Mouse (Mus musculus) C2C12 (cell line): ENCODE measurements around the gene Fam166a. TPM values are rescaled to one million over a fixed set of nuclear protein-coding genes. Genes with fewer than 3 reads are reported as not detected.

Experiments used
- H3K27me3 ChIP-seq: one replicate; pipeline ENCODE4 v1.6.1; 2011; ENCODE audit not compliant: control insufficient read depth, insufficient read depth, insufficient read length
- H3K36me3 ChIP-seq: one replicate; pipeline ENCODE4 v1.6.1; 2011; ENCODE audit not compliant: control insufficient read depth, insufficient read depth
- H3K4me3 ChIP-seq: one replicate; pipeline ENCODE4 v1.5.1; 2011; ENCODE audit warnings: mild to moderate bottlenecking, control low read depth; ENCODE audit not compliant: poor library complexity, insufficient read depth, severe bottlenecking
- H3K79me2 ChIP-seq: one replicate; pipeline ENCODE4 v1.6.1; 2011; ENCODE audit not compliant: control insufficient read depth, insufficient read depth
- H3K79me3 ChIP-seq: one replicate; pipeline ENCODE4 v1.6.1; 2011; ENCODE audit warnings: low read depth, control low read depth
- H3ac ChIP-seq: one replicate; pipeline ENCODE3; 2011; ENCODE audit warnings: low read depth; ENCODE audit not compliant: control insufficient read depth, insufficient read length
- CEBPB ChIP-seq: IDR thresholded peaks from one replicate; pipeline ENCODE4 v1.6.1; 2011; ENCODE audit warnings: low read depth, mild to moderate bottlenecking, control low read depth, moderate library complexity
- CTCF ChIP-seq: IDR thresholded peaks from one replicate; pipeline ENCODE4 v1.5.1; 2011; ENCODE audit not compliant: control insufficient read depth, insufficient read depth, insufficient read length
- FOSL1 ChIP-seq: IDR thresholded peaks from one replicate; pipeline ENCODE4 v1.8.0; 2011; ENCODE audit warnings: mild to moderate bottlenecking, low read length; ENCODE audit not compliant: poor library complexity, insufficient read depth, severe bottlenecking
- MAX ChIP-seq: IDR thresholded peaks from one replicate; pipeline ENCODE4 v1.6.1; 2011; ENCODE audit warnings: mild to moderate bottlenecking, control low read depth
- MYOD1 ChIP-seq: IDR thresholded peaks from one replicate; pipeline ENCODE4 v1.6.1; 2011; ENCODE audit warnings: low read depth; ENCODE audit not compliant: control insufficient read depth, insufficient read length
- MYOG ChIP-seq: IDR thresholded peaks from one replicate; pipeline ENCODE4 v1.6.1; 2011; ENCODE audit not compliant: control insufficient read depth, insufficient read length; ENCODE audit errors: extremely low read depth
- USF1 ChIP-seq: IDR thresholded peaks from one replicate; pipeline ENCODE4 v1.6.1; 2011; ENCODE audit warnings: low read depth, mild to moderate bottlenecking, control low read depth, moderate library complexity
- polyA plus RNA-seq: library from polyadenylated mRNA; unstranded; fragments of >200 nt; fragmentation: generic; extraction: Trizol; gene quantifications from one replicate; pipeline ENCODE4 v1.2.1, GENCODE M21; 2012; ENCODE audit warnings: missing spikeins

The Fam166a gene
- polyA plus RNA-seq, 1 experiment, result not detected

DNA sequence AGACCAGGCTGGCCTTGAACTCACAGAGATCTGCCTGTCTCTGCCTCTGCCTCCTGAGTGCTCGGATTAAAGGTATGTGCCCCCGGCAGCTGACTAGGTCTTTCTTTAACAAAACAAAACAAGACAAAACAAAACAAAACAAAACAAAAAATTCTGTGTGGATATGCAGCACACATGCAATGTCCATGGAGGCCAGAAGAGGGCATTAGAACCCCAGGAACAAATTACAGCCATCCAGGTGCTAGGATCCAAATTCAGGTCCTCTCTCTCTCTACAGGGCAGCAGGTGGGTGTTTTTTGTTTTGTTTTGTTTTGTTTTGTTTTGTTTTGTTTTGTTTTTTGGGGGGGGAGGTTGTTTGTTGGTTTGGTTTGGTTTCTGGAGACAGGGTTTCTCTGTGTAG, 40.3 kb downstream of the Fam166a start:
- Histone ChIP-seq H3K27me3 (no peaks in the 10 kb centered on the region), H3K79me2 (peaks cover 39% of the 10 kb centered on the region), H3K79me3 (peaks cover 17% of the 10 kb centered on the region), H3K36me3 (no peaks in the 10 kb centered on the region), H3ac (no peak overlapping the region), H3K4me3 (no peak overlapping the region)
- no peak for TF ChIP-seq MYOD1
- TF ChIP-seq MYOG, result no peak
- TF ChIP-seq MAX, result no peak
- TF ChIP-seq CEBPB, result no peak
- TF ChIP-seq CTCF, result no peak
- no peak for TF ChIP-seq FOSL1
- no peak for TF ChIP-seq USF1

DNA sequence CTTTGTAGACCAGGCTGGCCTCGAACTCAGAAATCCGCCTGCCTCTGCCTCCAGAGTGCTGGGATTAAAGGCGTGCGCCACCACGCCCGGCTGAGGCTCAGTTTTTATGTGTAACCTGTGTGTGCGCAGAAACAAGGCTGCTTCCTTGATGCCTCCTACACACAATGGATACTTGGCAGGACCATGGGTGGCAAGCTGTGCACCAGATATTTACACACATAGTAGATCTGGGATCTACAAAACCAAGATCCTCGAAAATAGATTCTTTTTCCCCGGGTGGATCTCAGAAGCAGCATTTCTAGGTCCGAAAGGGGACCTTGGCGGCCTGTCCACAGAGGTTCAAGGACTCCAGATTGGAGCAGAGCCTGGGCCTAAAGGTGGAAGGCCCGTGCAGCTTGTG, 43.3 kb downstream of the Fam166a start:
- peaks cover 5% of the 10 kb centered on the region for H3K79me3 ChIP-seq
- peak overlapping the region; percentile 15 for H3K4me3 ChIP-seq
- H3K79me2 ChIP-seq, result peaks cover 43% of the 10 kb centered on the region
- no peaks in the 10 kb centered on the region for H3K36me3 ChIP-seq
- TF ChIP-seq MYOG (no peak), MYOD1 (no peak), USF1 (no peak), FOSL1 (no peak), CTCF (no peak), CEBPB (no peak), MAX (no peak)
- no peaks in the 10 kb centered on the region for H3K27me3 ChIP-seq
- H3ac ChIP-seq, result no peak overlapping the region

DNA sequence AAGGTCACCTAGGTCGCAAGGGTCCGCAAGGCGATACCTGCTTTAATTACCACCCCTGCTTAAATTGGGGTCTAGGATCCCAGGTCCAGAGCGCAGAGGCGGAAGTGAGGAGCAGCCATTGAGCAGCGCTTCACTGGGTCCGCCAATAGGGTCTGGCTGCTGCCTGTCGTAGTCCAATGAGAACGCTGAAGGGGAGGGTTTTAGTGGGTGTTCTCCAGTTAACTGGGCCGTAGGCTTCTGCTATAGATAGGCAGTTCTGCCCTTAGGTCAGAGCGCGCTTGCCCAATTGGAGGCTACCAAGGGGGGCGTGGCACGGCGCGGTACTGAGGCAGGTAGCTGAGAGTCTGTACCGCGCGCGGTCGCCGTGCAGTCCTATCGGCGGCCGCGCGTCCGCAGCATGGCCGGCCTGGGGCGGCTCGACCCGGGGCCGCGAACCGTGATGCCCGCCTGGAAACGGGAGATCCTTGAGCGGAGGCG, 43.8 kb downstream of the Fam166a start, which contains the start of gene Tprn:
Tprn (plus strand) TSS at position 328 of the 477 bp plus-strand sequence.
- H3K79me2 ChIP-seq, result peaks cover 46% of the 10 kb centered on the region
- TF ChIP-seq FOSL1 (no peak), MAX (peak; percentile 49)
- no peaks in the 10 kb centered on the region for H3K36me3 ChIP-seq
- peak within 1 kb of the TSS; percentile 82 for H3ac ChIP-seq
- peak within 1 kb of the TSS; percentile 63 for H3K4me3 ChIP-seq
- H3K79me3 ChIP-seq, result peaks cover 5% of the 10 kb centered on the region
- H3K27me3 ChIP-seq, result no peaks in the 10 kb centered on the region

DNA sequence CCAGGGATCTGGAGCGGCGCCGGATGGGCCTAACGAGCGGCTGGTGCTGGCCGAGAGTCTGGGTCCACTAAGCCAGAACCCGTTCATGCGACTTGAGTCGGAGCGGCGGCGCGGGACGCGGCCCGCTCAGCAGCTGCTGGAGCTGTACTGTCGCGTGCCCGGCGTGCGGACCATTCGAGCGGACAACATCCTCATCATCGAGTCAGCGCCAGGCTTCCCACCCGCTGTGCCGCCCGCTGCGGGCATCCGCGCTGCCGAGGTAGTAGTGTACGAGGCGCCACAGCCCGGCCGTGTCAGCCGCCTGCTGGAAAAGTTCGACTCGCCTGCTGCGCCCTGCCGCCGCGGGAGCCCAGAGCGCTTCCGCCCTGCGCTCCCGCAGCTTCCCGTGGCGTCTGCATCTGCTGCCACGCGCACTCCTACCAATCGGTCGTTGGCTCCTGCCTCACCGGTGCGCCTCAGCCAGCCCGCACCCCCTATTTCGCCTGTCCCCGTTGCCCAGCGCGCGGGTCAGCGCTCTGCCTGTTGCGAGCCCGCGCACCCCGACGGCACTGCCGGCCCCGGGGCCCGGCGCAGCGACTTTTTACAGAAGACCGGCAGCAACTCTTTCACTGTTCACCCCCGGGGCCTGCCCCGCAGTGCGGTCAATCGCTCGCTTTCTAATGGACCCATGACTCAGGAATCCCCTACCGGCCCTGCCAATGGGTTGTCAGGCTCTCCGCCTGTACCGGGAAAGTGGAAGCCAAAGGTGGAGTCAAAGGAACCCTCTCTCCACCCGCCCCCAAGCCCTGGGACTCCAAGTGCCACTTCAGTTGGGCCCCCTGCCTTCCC, 44.5 kb downstream of the Fam166a start:
- TF ChIP-seq USF1, result no peak
- no peak for TF ChIP-seq MYOG
- no peak for TF ChIP-seq FOSL1
- TF ChIP-seq CTCF, result no peak
- no peak for TF ChIP-seq MAX
- no peak for TF ChIP-seq CEBPB
- TF ChIP-seq MYOD1, result no peak
- peaks cover 51% of the 10 kb centered on the region for H3K79me2 ChIP-seq
- H3ac ChIP-seq, result peak overlapping the region; percentile 82
- no peaks in the 10 kb centered on the region for H3K27me3 ChIP-seq
- H3K36me3 ChIP-seq, result peaks cover 3% of the 10 kb centered on the region
- peaks cover 8% of the 10 kb centered on the region for H3K79me3 ChIP-seq
- peak overlapping the region; percentile 63 for H3K4me3 ChIP-seq

DNA sequence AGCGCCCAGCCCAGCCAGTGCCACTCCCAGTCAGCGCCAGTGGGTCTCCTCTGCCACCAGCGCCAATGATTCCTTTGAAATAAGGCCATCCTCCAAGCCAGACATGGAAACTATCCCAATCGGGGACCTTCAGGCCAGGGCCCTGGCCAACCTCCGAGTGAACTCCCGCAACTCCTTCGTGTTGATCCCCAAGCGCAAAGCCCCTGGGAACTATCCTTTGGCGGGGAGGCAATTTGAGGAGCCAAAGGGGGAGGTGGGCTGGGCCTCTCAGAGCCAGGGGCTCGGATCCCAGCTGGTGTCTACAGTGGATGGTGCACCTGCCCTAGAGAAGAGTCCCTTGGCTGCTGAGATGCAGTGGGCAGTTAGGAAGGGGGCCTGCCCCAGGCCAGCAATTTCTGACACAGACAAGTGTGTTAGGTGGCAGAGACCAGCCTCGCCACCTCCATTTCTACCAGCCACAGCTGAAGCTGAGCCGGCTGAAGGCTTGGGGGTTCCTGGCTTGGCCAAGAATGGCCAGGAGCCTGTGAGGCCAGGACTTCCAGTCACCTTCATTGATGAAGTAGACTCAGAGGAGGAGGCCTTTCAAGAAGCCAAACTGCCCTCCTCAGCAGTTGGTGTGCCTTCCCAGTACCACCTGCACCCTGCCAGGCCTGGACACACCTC, 45.2 kb downstream of the Fam166a start:
- Histone ChIP-seq H3K79me3 (peaks cover 8% of the 10 kb centered on the region), H3K36me3 (peaks cover 3% of the 10 kb centered on the region)

More for the DNA sequence above, 45.2 kb downstream of the Fam166a start:
- H3K27me3 ChIP-seq, result no peaks in the 10 kb centered on the region
- H3K4me3 ChIP-seq, result peak overlapping the region; percentile 63
- peaks cover 51% of the 10 kb centered on the region for H3K79me2 ChIP-seq
- TF ChIP-seq MAX, result no peak
- TF ChIP-seq FOSL1, result no peak
- TF ChIP-seq MYOD1, result no peak
- no peak for TF ChIP-seq CTCF
- TF ChIP-seq USF1, result no peak
- no peak for TF ChIP-seq MYOG
- TF ChIP-seq CEBPB, result no peak
- peak overlapping the region; percentile 82 for H3ac ChIP-seq
